Mouse (Mus musculus) liver, embryonic 16.5 days (tissue): ENCODE data around the gene Khdrbs2. TPM values are rescaled to one million over a fixed set of nuclear protein-coding genes. Genes with fewer than 3 reads are reported as not detected.
A peak's percentile ranks its signal among the peaks of the same experiment; 100 is the strongest.

Experiments
- ATAC-seq: fragments of 200-750 bp; cut with Nextera tagmentation; 2 replicates; pipeline ENCODE4 v1.8.0; 2017; ENCODE audit warnings: low read depth, mild to moderate bottlenecking, moderate number of reproducible peaks, moderate library complexity
- H3K27ac ChIP-seq: fragments of 300-500 bp; sonication (generic); 2 replicates; pipeline ENCODE4 v1.5.1; 2014; ENCODE audit warnings: mild to moderate bottlenecking, low read length
- H3K27me3 ChIP-seq: fragments of 300-500 bp; sonication (generic); 2 replicates; pipeline ENCODE4 v1.6.1; 2014; ENCODE audit warnings: low read depth, low read length, mixed read lengths; ENCODE audit not compliant: control insufficient read depth, insufficient read depth
- H3K36me3 ChIP-seq: fragments of 300-500 bp; sonication (generic); 2 replicates; pipeline ENCODE4 v1.6.1; 2014; ENCODE audit warnings: mild to moderate bottlenecking; ENCODE audit not compliant: control insufficient read depth, insufficient read depth
- H3K4me1 ChIP-seq: fragments of 300-500 bp; sonication (generic); 2 replicates; pipeline ENCODE4 v1.6.1; 2014; ENCODE audit warnings: low read depth, low read length, mixed read lengths; ENCODE audit not compliant: control insufficient read depth
- H3K4me2 ChIP-seq: fragments of 300-500 bp; sonication (generic); 2 replicates; pipeline ENCODE4 v1.6.1; 2014; ENCODE audit warnings: low read depth, low read length, mixed read lengths
- H3K4me3 ChIP-seq: fragments of 300-500 bp; sonication (generic); 2 replicates; pipeline ENCODE4 v1.5.1; 2014; ENCODE audit warnings: low read depth, mild to moderate bottlenecking, low read length
- H3K9ac ChIP-seq: fragments of 300-500 bp; sonication (generic); 2 replicates; pipeline ENCODE4 v1.6.1; 2014; ENCODE audit warnings: low read depth, low read length
- H3K9me3 ChIP-seq: fragments of 300-500 bp; sonication (generic); replicated peaks from 2 replicates; pipeline ENCODE4 v1.6.1; 2016; ENCODE audit warnings: low read length; ENCODE audit not compliant: control insufficient read depth
- WGBS: fragments of 180-500 bp; shearing (Covaris S2); extraction: QIAGEN DNeasy Blood & Tissue Kit; methylation state at CpG from one replicate; pipeline ENCODE4 v1.1.7; 2014; ENCODE audit not compliant: insufficient replicate concordance; 5-methylcytosine and 5-hydroxymethylcytosine counted together
- polyA plus RNA-seq: library from polyadenylated mRNA; unstranded; fragments of >200 nt; fragmentation: Nextera tagmentation; extraction: Ambion mirVana; gene quantifications from 2 replicates; pipeline ENCODE4 v1.2.1, GENCODE M21; 2015

Gene Khdrbs2
- polyA plus RNA-seq = 0.14 TPM in 1 of 2 replicates, not detected in the other

DNA sequence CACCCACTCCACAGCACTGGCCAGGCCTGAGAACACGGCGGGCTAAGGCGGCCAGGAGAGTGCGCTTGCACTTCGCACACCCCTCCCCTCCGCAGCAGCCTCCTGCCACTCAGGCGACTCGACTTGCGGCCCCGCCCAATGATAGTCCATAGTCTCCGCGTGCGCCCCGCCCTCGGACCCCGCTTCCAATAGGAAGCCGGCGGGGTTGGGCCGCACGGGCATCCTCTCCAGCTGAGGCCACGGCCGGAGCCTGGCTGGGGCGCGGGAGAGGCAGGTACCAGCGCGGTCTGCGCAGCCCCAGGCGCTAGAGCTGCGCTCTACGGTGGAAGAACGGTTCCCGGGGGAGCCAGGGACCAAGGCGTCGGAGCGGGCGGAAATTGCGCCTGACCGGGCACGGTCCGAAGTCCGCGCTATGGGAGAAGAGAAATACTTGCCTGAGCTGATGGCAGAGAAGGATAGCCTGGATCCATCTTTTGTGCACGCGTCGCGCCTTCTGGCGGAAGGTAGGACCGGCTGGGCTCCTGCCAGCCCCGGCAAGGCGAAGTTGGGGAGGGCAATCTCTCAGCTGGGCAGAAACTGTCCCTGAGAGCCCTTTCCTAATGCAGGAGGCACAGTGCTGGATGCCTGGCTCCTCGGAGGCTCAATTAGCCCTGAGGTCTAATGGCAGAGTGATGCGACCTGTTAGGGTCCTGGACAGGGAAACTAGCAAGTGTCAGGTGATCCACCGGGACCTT lies at the start of gene Khdrbs2:
Gene Khdrbs2, plus strand, starts transcription at position 209 of the 734 bp plus-strand sequence.
- Histone ChIP-seq H3K4me2 (peak within 1 kb of the TSS; percentile 39), H3K27me3 (peaks cover 9% of the 10 kb centered on the region), H3K36me3 (no peaks in the 10 kb centered on the region), H3K4me1 (no peaks in the 10 kb centered on the region; the same call in 1 of the 2 replicates), H3K9ac (no peak within 1 kb of the TSS), H3K27ac (no peak within 1 kb of the TSS), H3K9me3 (no peaks in the 10 kb centered on the region), H3K4me3 (0 out of 2 replicates have a peak within 1 kb of the TSS, but pooled peaks have one; percentile 6)
- peak; percentile 71 for ATAC-seq
- WGBS = 2% methylated on average over 50 of the region's 53 CpGs

DNA sequence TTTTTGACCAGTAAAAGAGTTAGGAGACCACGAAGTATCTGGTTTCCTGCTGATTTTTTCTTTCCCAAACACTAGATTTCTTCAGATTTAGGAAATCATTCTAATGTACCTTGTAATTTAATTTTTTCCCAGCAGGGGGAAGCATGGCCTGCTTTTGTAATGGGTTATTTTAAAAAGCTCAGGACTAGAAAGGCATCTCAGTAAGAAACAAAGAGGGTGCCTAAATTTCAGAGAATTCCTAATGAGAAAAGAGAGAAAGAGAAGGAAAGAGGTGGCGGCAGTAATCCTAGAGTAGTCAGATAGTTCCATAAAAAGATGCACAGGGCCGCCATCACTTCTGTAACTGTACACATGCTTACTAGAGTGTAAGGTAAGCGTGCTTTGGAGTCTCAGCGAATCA lies 2.1 kb downstream of the Khdrbs2 start:
- no peaks in the 10 kb centered on the region for H3K36me3 ChIP-seq
- peaks cover 9% of the 10 kb centered on the region for H3K27me3 ChIP-seq
- no peak overlapping the region for H3K4me3 ChIP-seq
- ATAC-seq = no peak
- H3K4me2 ChIP-seq = no peak overlapping the region
- WGBS = 49% methylated on average over 5 of the region's 5 CpGs
- no peaks in the 10 kb centered on the region; the same call in 1 of the 2 replicates for H3K4me1 ChIP-seq
- no peaks in the 10 kb centered on the region for H3K9me3 ChIP-seq
- no peak overlapping the region for H3K27ac ChIP-seq
- H3K9ac ChIP-seq = no peak overlapping the region

DNA sequence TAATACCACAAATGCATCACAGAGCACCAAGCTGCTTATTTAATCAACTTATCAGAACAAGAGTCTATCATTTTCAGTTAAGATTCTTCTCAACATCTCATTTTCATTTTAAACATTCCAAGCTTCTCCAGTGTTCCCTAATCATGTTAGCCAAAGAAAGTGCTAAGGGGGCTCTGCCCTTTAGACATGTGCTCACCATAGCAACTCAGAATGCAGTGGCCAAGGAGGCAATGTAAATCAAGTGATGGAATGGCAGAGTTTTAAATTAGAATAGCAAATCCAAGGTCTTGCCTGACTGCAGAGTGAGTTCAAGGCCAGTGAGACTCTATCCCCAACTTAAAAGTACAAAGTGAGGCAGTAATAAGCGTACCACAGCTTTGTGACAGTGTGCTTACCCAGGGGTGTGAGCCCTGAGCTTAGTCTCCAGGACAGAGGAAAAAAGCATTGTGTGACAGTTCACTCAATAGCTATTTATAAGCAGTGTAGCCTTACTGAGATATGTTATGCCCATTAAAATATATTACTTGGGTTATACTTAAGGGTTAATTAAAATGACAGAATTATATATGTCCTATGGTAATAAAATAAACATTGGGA lies 27.2 kb downstream of the Khdrbs2 start:
- no peak for ATAC-seq
- no peak overlapping the region for H3K4me2 ChIP-seq
- no peak overlapping the region for H3K27ac ChIP-seq
- H3K27me3 ChIP-seq = no peaks in the 10 kb centered on the region
- H3K4me1 ChIP-seq = no peaks in the 10 kb centered on the region
- H3K9ac ChIP-seq = no peak overlapping the region
- H3K36me3 ChIP-seq = no peaks in the 10 kb centered on the region
- H3K9me3 ChIP-seq = no peaks in the 10 kb centered on the region
- no peak overlapping the region for H3K4me3 ChIP-seq
- 44% methylated on average over 1 of the region's 1 CpGs for WGBS

DNA sequence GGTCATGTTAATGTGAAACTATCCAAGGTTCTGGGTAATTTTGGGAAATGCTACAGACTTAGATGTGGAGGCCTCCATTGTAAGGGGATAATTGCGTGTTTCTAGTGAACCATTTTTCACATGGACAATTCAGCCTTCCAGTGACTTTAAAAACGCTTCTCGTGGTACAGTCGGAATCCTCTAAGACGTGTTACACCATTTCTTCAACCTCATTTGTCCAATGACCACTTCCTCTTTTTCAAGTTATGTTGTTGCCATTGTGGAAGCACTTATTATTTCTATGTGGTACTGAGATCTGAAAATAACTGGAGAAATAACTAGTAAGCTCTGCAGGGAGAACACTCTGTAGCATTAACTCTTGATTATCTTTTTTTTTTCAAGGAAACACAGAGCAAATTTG lies 75.9 kb downstream of the Khdrbs2 start:
- ATAC-seq = no peak
- H3K4me1 ChIP-seq = no peaks in the 10 kb centered on the region

DNA sequence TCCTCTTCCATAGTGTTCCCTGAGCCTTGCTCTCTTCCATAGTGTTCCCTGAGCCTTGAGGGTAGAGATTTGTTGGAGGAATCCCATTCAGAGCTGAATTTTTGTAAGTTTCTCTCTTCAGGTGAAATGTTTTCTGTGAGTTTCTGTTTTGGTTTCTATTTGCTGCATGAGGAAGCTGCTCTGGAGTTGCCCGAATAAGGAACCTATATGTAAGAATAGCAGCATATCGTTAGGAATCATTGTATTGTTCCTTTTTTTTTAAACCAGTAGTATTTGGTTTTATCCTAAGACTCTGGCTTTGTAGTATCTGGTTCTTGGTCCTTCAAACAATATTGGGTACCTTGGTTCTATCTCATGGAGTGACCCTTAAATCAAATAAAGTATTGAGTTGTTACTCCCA lies 77.1 kb downstream of the Khdrbs2 start:
- Histone ChIP-seq H3K36me3 (no peaks in the 10 kb centered on the region), H3K27ac (no peak overlapping the region), H3K9ac (no peak overlapping the region), H3K9me3 (no peaks in the 10 kb centered on the region), H3K4me1 (no peaks in the 10 kb centered on the region), H3K4me3 (no peak overlapping the region), H3K27me3 (no peaks in the 10 kb centered on the region), H3K4me2 (no peak overlapping the region)
- no peak for ATAC-seq
- WGBS = 60% methylated on average over 2 of the region's 2 CpGs

More for the DNA sequence above, 75.9 kb downstream of the Khdrbs2 start:
- WGBS = 53% methylated on average over 5 of the region's 5 CpGs
- Histone ChIP-seq H3K9ac (no peak overlapping the region), H3K9me3 (no peaks in the 10 kb centered on the region), H3K36me3 (no peaks in the 10 kb centered on the region), H3K27me3 (no peaks in the 10 kb centered on the region), H3K4me3 (no peak overlapping the region), H3K27ac (no peak overlapping the region), H3K4me2 (no peak overlapping the region)

DNA sequence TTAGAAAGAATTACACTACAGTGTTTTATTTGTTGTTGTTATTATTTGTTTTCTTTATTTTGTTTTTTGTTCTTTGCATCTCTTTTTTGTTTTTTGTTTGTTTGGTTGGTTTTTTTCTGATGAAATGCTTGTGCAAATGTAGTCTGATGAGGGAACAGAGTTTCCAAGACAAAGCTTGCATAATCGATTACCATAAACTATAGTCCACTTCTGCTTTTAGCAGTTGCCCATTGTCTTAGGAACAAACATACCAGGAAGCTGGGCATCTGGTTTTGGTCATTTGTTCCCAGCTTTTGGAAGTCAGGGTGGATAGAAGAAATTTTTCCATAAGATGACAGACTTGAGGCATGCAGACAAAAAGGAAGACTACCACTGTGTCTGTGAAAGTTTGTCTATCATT lies 77.8 kb downstream of the Khdrbs2 start:
- no peak for ATAC-seq
- Histone ChIP-seq H3K27ac (no peak overlapping the region), H3K4me3 (no peak overlapping the region), H3K27me3 (no peaks in the 10 kb centered on the region), H3K9ac (no peak overlapping the region), H3K9me3 (no peaks in the 10 kb centered on the region), H3K4me1 (no peaks in the 10 kb centered on the region), H3K36me3 (no peaks in the 10 kb centered on the region), H3K4me2 (no peak overlapping the region)
- 63% methylated on average over 1 of the region's 1 CpGs for WGBS

DNA sequence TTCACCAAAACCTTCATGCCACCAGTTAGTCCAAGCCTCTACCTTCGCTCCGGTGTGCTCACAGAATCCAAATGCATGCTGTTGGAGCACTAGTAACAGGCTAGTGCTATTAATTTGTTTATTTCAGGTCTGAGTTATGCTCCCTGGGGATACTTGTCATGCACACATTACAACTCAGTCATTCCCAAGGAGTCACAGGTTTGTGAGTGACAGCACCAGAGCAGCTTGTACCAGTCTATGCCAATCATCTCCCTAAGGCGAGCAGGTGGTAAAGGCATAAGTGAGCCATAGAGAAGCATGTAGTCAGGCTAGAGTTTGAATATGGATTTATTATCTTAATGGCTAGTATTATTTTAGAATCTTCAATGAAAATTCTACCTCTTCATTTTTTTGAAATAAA lies 86.4 kb downstream of the Khdrbs2 start:
- Histone ChIP-seq H3K4me1 (no peaks in the 10 kb centered on the region), H3K4me3 (no peak overlapping the region), H3K36me3 (no peaks in the 10 kb centered on the region), H3K9ac (no peak overlapping the region), H3K27ac (no peak overlapping the region), H3K27me3 (no peaks in the 10 kb centered on the region), H3K4me2 (no peak overlapping the region), H3K9me3 (no peaks in the 10 kb centered on the region)
- ATAC-seq = no peak
- 69% methylated on average over 3 of the region's 3 CpGs for WGBS

DNA sequence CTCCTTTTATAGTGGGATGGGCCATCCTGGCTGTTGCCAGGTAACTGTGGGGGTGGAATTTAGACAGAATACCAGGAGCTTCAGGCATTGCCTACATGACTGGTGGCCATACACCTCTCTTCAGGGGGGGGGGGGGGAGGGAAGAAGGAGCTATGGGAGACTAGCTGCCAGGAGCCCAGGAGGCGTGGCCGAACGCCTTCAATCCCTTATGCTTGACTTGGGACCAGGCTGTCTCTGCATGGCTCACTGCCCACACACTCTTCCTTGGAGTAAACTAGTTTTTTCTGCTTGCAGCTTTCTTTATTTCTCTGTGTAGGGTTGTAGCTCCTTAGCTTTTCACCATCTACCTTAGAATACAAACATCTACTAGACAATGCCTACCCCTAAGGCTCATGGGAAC lies 98.0 kb downstream of the Khdrbs2 start:
- Histone ChIP-seq H3K36me3 (no peaks in the 10 kb centered on the region), H3K9ac (no peak overlapping the region), H3K27ac (no peak overlapping the region), H3K4me2 (no peak overlapping the region), H3K4me1 (no peaks in the 10 kb centered on the region), H3K27me3 (no peaks in the 10 kb centered on the region), H3K4me3 (no peak overlapping the region), H3K9me3 (no peaks in the 10 kb centered on the region)
- no peak for ATAC-seq
- WGBS = 77% methylated on average over 3 of the region's 3 CpGs

DNA sequence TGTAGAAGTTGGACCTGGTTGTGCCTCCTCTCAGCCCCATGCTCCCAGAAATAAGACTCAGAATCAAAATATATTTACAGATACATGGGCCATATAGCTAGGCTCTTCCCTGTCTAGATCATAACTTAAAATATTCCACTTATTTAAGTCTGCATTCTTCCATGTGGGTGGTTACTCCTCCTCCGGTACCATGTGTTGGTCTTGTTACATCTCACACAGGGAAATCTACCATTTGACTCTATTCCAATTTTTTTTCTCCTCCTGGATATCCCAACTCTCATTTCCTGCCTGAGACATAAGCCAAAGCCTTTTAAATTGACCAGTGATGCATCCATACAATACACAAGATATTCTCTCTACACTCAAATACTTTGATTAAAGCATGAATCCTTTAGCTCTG lies 122.2 kb downstream of the Khdrbs2 start:
- Histone ChIP-seq H3K4me2 (no peak overlapping the region), H3K9me3 (no peaks in the 10 kb centered on the region), H3K4me1 (no peaks in the 10 kb centered on the region), H3K9ac (no peak overlapping the region), H3K4me3 (no peak overlapping the region), H3K36me3 (no peaks in the 10 kb centered on the region), H3K27ac (no peak overlapping the region), H3K27me3 (no peaks in the 10 kb centered on the region)
- ATAC-seq = no peak
- WGBS = 81% methylated on average over 1 of the region's 1 CpGs
